Mouse (Mus musculus) heart, adult 2 months (tissue): ENCODE data around the gene Barhl1.

Experiments
- CTCF ChIP-seq: fragments of 200-600 bp; IDR thresholded peaks from 2 replicates; pipeline ENCODE4 v1.8.1; 2022; ENCODE audit warnings: antibody characterized with exemption, mild to moderate bottlenecking, moderate library complexity
- EP300 ChIP-seq: fragments of 200-500 bp; IDR thresholded peaks from 2 replicates; pipeline ENCODE4 v1.6.1; 2011; ENCODE audit warnings: low read depth, low read length, control low read depth; ENCODE audit not compliant: insufficient read depth
- POLR2A ChIP-seq: fragments of 200-500 bp; IDR thresholded peaks from 2 replicates; pipeline ENCODE4 v1.6.1; 2011; ENCODE audit warnings: mild to moderate bottlenecking, low read depth, low read length, control low read depth; ENCODE audit not compliant: insufficient read depth

- TF ChIP-seq EP300 (no peak), CTCF (no peak), POLR2A (no peak)
Observed at GRCm38 (mm10) chr2:28961024-28961585, 44.6 kb upstream of the Barhl1 start.
